Mouse (Mus musculus): ENCODE measurements around the gene Slc45a3. TPM values are rescaled to one million over a fixed set of nuclear protein-coding genes. Genes with fewer than 3 reads are reported as not detected.
A peak's percentile ranks its signal among the peaks of the same experiment; 100 is the strongest.

Slc45a3 gene
- polyA plus RNA-seq, 1 experiment from 2014 or later, result 5.9 TPM

DNA sequence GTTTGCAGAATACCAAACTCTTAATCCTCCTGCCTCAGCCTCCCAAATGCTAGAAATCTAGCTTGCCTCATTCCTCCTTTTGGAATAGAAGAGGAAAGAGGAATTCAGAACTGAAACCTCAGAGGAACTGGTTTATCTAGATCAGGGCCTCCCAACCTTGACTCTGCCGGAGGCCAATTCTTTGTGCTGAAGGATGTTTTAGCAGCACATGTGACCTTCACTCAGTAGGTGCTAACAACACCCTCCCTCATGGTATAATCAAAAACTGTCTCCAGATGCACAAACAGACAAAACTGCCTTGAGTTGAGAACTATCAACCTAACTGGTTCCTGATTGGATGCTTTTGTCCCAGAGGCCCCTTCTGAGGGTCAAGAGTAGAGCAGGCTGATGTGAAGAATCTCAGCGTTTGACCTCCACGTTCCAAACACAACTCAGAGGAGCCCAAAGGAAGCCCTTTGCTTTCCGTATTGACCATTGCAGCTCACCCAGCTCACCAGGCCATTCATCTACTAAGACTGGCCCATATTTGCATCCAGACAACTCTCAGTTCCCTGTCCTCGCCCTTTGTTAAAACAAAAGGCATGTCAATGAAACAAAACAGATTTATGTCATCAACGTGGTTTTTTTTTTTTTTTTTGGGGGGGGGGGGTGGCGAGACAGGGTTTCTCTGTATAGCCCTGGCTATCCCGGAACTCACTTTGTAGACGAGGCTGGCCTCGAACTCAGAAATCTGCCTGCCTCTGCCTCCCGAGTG, 16.1 kb upstream of the Slc45a3 start:
- H3K9me3 ChIP-seq, result no peaks in the 10 kb centered on the region
- no peaks in the 10 kb centered on the region for H3K27me3 ChIP-seq
- 85% methylated on average over 11 of the region's 11 CpGs for WGBS
- ATAC-seq (ENCODE audit: low read depth), result no peak
- H3K27ac ChIP-seq (replicated peaks), result no peak overlapping the region
- H3K36me3 ChIP-seq, result no peaks in the 10 kb centered on the region
- H3K9ac ChIP-seq, result no peak overlapping the region
- H3K4me3 ChIP-seq, result no peak overlapping the region
- no peak overlapping the region for H3K4me2 ChIP-seq
- peaks cover 13% of the 10 kb centered on the region; the same call in 1 of the 2 replicates for H3K4me1 ChIP-seq (replicated peaks)

DNA sequence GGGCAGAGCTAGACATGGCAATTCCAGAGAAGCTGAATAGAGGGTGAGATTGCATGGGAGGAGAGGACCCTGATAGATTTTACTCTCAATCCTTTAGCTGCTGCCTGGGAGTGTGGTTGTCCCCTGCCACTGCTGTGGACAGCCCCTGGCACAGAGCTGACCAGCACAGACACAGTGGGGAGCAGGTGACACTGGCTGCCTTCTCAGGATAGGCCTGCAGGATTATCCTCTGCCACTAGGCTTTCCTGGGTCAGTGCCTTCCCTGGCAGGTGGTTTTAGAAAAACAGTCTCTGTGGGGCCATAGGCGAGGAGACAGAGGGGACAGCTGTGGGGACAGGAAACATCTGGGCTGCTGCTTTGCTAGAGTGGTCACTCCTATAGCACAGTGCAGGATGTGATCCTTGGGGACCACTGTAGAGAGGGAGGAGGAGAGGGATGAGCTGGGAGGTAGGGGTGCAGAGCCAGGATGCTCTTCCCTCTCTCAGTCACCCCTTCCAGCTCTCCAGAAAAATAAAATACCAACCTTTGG, 14.7 kb upstream of the Slc45a3 start:
- Histone ChIP-seq H3K9ac (peak overlapping the region; percentile 17; the same call in 1 of the 2 replicates), H3K27ac (replicated peaks) (no peak overlapping the region), H3K4me1 (replicated peaks) (peaks cover 10% of the 10 kb centered on the region; the same call in 1 of the 2 replicates), H3K36me3 (no peaks in the 10 kb centered on the region), H3K4me3 (no peak overlapping the region), H3K4me2 (no peak overlapping the region), H3K9me3 (no peaks in the 10 kb centered on the region), H3K27me3 (no peaks in the 10 kb centered on the region)
- 38% methylated on average over 1 of the region's 1 CpGs for WGBS
- ATAC-seq (ENCODE audit: low read depth), result no peak

DNA sequence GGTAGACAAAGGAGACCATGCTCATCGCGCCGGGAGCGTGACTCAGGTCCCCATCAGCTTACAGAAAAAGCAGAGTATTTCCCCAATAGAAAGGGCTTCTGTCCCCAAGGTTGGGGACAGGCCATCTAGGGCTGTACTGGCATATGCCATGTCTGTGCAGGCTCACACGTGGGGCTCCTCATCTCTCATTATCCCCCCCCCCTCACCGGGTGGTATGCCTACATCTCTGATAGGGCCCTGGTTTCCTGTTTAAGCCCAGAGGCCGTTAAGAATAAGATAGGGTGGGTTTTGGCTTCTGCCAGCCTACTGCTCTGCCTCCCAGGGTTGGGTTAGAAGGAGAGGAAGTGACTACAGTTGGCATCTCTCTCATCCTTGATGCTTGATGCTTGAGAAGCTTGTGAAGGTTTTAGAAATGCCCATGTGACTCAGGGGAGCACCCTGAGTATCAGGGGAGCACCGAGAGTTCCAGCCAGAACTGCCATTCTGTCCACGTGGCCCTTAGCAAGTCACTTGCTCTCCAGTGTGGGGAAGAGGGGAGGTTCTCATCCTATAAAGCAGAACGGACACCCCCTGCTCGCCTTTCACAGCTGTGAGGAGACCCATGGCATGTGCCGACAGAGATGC, 8.4 kb upstream of the Slc45a3 start:
- Histone ChIP-seq H3K27me3 (no peaks in the 10 kb centered on the region), H3K36me3 (no peaks in the 10 kb centered on the region), H3K27ac (replicated peaks) (no peak overlapping the region), H3K4me3 (no peak overlapping the region), H3K4me1 (replicated peaks) (no peaks in the 10 kb centered on the region), H3K9me3 (no peaks in the 10 kb centered on the region), H3K9ac (no peak overlapping the region), H3K4me2 (no peak overlapping the region)
- ATAC-seq (ENCODE audit: low read depth), result no peak
- WGBS, result 84% methylated on average over 12 of the region's 12 CpGs

DNA sequence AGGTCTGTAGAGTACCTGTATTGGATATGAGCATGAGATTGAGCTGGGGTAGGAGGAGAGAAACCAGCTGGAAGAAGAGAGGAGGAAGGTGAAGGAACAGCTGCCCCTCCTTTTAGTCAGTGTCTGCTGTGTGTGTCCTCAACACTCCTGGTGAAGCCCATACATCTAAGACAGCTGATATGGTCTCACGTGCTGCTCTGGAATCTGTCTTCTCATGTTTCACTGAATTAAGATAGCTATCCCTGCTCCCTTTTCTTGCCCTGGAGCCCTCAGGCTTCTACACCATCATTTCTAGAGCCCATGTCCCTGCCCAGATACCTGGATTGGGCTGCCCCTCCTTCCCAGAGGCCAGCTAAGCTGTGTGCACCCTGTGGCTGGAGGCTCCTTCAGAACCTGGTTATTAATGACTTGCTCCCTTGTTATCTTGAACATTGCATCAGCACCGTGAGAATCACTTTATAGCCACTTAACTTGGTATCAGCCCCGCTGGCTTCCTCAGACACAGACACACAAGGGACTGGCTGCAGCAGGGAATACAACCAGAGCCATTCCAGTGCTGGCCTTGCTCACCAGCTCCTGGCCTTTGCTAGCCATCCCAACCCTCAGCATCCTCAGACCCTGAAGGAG, 7.5 kb upstream of the Slc45a3 start:
- H3K9ac ChIP-seq, result no peak overlapping the region
- no peaks in the 10 kb centered on the region for H3K9me3 ChIP-seq
- H3K4me2 ChIP-seq, result no peak overlapping the region
- 31% methylated on average over 3 of the region's 3 CpGs for WGBS
- H3K27me3 ChIP-seq, result no peaks in the 10 kb centered on the region
- no peak overlapping the region for H3K27ac ChIP-seq (replicated peaks)
- H3K4me1 ChIP-seq (replicated peaks), result no peaks in the 10 kb centered on the region
- no peak for ATAC-seq (ENCODE audit: low read depth)
- H3K36me3 ChIP-seq, result no peaks in the 10 kb centered on the region
- no peak overlapping the region for H3K4me3 ChIP-seq

DNA sequence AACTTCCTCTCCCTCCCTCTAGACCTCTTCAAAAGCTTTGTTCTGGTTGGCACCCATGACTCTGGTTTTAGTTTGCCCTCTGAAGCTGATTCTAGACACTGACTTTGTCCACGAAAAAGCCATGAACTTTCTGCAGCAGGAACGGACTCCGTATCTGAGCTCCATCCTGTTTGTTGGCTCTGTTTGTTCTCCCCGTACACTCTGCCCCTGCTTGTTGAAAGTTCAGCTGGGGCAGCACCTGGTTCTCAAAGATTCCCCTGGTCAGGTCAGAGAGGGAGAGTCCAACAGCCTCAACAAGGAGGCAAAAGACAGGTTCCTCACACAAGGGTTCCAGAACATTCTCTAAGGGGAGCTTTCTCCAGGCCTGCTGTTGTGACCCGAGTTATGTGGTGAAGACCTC, 5.4 kb upstream of the Slc45a3 start:
- peaks cover 3% of the 10 kb centered on the region; the same call in 1 of the 2 replicates for H3K4me1 ChIP-seq (replicated peaks)
- H3K27me3 ChIP-seq, result peaks cover 14% of the 10 kb centered on the region
- no peaks in the 10 kb centered on the region for H3K36me3 ChIP-seq
- H3K4me3 ChIP-seq, result no peak overlapping the region
- no peaks in the 10 kb centered on the region for H3K9me3 ChIP-seq
- H3K4me2 ChIP-seq, result no peak overlapping the region
- H3K27ac ChIP-seq (replicated peaks), result no peak overlapping the region
- 81% methylated on average over 5 of the region's 5 CpGs for WGBS
- ATAC-seq (ENCODE audit: low read depth), result no peak
- no peak overlapping the region for H3K9ac ChIP-seq

DNA sequence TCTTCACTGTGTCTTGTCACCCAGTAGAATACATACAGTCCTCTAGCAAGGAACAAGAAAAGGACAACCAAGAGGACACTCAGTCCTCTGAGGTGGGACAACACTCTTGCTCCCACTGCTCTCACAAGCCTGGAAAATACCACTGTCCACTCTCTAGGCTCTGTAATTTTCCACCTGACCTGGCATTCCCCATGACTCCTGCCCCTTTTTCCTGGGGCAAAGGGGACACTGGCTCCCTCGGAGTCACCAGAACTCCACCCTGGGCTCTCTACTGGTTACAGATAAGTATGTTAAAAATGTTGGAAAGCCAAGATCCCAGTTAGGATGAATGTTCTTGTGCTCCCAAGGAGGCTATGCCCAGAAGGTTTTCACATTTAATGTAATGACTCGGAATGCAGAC, 1.8 kb upstream of the Slc45a3 start:
- Histone ChIP-seq H3K4me1 (replicated peaks) (peaks cover 28% of the 10 kb centered on the region), H3K4me3 (no peak overlapping the region), H3K9me3 (no peaks in the 10 kb centered on the region), H3K36me3 (no peaks in the 10 kb centered on the region), H3K4me2 (no peak overlapping the region), H3K9ac (0 out of 2 replicates have a peak overlapping the region, but pooled peaks have one; percentile 34), H3K27ac (replicated peaks) (0 out of 2 replicates have a peak overlapping the region, but pooled peaks have one; percentile 13), H3K27me3 (peaks cover 34% of the 10 kb centered on the region)
- WGBS, result 54% methylated on average over 2 of the region's 2 CpGs
- ATAC-seq (ENCODE audit: low read depth), result no peak

DNA sequence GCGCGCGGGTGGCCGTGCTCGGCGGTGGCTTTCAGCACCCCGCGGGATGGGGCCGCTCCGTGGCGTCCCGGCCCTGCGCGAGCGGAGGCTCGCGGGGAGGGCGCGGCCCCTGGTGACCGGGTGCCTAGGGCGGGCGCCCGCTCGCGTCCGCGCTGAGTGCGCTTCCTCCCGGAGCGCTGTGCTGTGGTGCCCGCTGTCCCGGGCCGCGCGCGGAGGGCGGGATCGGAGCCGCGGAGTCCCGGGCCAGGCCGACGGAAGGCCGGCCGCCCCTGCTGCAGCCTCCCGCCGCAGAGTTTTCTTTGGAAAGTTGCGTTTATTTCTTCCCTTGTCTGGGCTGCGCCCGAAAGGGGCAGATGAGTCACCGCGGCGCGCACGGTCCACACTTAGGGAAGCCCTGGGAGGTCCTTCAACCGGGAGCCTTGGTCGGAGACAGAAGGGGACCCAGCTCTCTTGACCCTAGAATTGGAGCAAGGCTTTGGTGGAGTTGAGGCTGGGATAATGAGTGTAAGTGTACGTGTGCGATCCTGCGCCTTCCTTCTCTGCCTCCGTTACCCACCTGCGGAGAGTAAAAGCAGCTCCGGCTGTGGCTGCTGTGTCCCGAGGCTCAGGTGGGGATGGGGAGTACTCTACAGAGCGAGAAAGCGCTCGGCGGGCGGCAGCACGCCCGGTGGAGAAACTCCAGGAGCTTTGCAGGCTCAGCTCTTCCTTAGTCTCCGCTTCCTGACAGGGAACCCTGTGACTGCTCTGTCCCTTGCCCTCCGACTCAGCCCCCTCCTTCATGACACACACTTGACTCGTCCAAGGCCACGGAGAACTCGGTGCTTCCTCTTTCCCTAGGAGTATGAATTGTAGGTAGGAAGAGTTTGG, 551 bp downstream of the Slc45a3 start:
- Histone ChIP-seq H3K4me3 (peak overlapping the region; percentile 86), H3K4me2 (peak overlapping the region; percentile 99), H3K27ac (replicated peaks) (no peak overlapping the region), H3K27me3 (peaks cover 34% of the 10 kb centered on the region), H3K36me3 (no peaks in the 10 kb centered on the region), H3K9me3 (no peaks in the 10 kb centered on the region), H3K4me1 (replicated peaks) (peaks cover 40% of the 10 kb centered on the region), H3K9ac (peak overlapping the region; percentile 82)
- ATAC-seq (ENCODE audit: low read depth), result peak; percentile 79
- under 1% methylated on average over 64 of the region's 76 CpGs for WGBS

DNA sequence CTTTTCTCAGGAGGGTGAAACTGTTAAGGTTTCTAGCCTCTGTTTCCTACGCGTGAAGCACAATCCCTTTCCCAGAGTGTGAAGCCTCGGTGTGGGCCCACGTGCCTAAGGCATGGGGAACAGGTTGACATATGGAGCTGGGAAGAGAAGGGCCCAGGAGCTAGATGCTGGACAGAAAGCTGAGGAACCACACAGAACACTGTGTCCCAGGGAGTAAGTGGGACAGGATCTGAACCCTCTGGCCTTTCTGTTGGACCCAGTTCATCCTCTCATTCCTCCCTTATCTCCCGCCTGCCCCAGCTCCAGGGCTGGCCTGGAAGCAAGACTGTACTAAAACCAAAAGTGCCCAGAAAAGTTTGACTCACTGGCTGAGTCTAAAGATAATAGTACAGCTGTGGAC, 1.3 kb downstream of the Slc45a3 start:
- H3K4me2 ChIP-seq, result peak overlapping the region; percentile 99
- peak overlapping the region; percentile 86 for H3K4me3 ChIP-seq
- peaks cover 48% of the 10 kb centered on the region for H3K4me1 ChIP-seq (replicated peaks)
- 35% methylated on average over 5 of the region's 5 CpGs for WGBS
- H3K27me3 ChIP-seq, result peaks cover 34% of the 10 kb centered on the region
- ATAC-seq (ENCODE audit: low read depth), result no peak
- H3K36me3 ChIP-seq, result no peaks in the 10 kb centered on the region
- no peaks in the 10 kb centered on the region for H3K9me3 ChIP-seq
- H3K27ac ChIP-seq (replicated peaks), result no peak overlapping the region
- H3K9ac ChIP-seq, result no peak overlapping the region; the same call in 1 of the 2 replicates

DNA sequence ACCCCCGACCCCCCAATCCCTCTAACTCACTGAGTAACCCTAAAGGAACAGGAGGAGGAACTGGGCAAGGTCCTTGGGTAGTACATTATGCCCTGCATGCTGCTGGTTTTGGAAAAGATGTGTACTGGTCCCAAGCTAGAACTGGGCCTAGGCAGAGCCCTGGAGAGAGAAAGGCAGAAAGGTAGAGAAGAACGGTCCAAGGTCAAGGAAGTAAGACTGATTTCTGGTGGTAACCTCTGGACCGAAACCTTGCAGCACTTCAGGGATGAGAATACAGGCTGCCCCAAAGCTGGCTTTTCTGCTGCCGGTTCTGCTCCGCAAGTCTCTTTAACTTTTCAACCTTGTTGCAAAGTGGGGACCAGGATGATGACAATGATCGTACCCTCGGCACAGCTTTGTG, 1.8 kb downstream of the Slc45a3 start:
- no peaks in the 10 kb centered on the region for H3K36me3 ChIP-seq
- H3K27ac ChIP-seq (replicated peaks), result no peak overlapping the region
- 80% methylated on average over 7 of the region's 7 CpGs for WGBS
- no peak overlapping the region for H3K9ac ChIP-seq
- peaks cover 34% of the 10 kb centered on the region for H3K27me3 ChIP-seq
- no peaks in the 10 kb centered on the region for H3K9me3 ChIP-seq
- H3K4me3 ChIP-seq, result no peak overlapping the region
- peaks cover 49% of the 10 kb centered on the region for H3K4me1 ChIP-seq (replicated peaks)
- peak overlapping the region; percentile 99 for H3K4me2 ChIP-seq
- ATAC-seq (ENCODE audit: low read depth), result no peak

DNA sequence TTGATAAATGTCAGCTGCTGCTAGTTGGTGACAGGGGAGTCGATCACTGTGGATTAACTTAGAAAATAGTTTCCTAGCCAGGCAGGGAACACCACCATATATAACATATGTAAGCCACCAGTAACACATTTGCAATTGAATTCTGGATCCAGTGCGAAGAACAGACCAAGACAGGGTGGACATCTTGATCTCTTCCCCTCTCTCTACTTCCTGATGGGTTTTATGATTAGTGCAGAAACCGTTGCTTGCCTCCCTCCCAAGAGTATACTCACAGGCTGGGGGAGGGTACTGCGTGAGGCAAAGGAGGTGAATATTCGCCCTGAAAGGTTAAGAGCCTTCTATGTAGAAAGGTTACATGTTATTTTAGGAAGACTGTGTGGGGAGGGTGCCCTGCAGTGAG, 3.1 kb downstream of the Slc45a3 start:
- H3K36me3 ChIP-seq, result no peaks in the 10 kb centered on the region
- no peak overlapping the region for H3K27ac ChIP-seq (replicated peaks)
- no peak overlapping the region for H3K4me3 ChIP-seq
- 0 out of 2 replicates have a peak overlapping the region, but pooled peaks have one; percentile 5 for H3K4me2 ChIP-seq
- H3K9me3 ChIP-seq, result no peaks in the 10 kb centered on the region
- H3K27me3 ChIP-seq, result peaks cover 34% of the 10 kb centered on the region
- no peak overlapping the region for H3K9ac ChIP-seq
- H3K4me1 ChIP-seq (replicated peaks), result peaks cover 55% of the 10 kb centered on the region
- WGBS, result 48% methylated on average over 5 of the region's 5 CpGs
- no peak for ATAC-seq (ENCODE audit: low read depth)

DNA sequence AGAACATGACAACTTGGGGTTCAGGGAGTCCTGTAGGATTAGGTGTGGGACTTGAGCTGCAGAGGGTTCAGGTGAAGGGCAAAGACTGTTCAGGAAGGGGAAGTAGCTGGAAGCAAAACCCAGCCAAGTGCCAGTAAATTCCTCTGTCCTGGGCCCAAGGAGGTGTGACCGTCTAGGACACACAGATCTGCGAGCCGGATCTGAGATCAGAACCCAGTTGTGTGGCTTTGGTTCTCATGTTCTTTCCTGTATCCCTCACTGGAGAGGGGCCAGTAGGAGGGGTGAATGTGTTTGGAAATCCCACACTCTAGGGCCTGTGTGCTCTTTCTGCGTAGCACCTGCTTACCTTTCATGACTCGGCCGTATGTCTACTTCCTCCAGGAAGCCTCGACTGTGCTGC, 4.6 kb downstream of the Slc45a3 start:
- H3K4me2 ChIP-seq, result no peak overlapping the region

More for the DNA sequence above, 4.6 kb downstream of the Slc45a3 start:
- ATAC-seq (ENCODE audit: low read depth), result no peak
- no peak overlapping the region for H3K4me3 ChIP-seq
- H3K9ac ChIP-seq, result no peak overlapping the region
- no peaks in the 10 kb centered on the region for H3K36me3 ChIP-seq
- H3K27me3 ChIP-seq, result peaks cover 21% of the 10 kb centered on the region
- WGBS, result 82% methylated on average over 7 of the region's 7 CpGs
- no peak overlapping the region for H3K27ac ChIP-seq (replicated peaks)
- peaks cover 67% of the 10 kb centered on the region for H3K4me1 ChIP-seq (replicated peaks)
- H3K9me3 ChIP-seq, result no peaks in the 10 kb centered on the region

Data from neural tube, embryonic 13.5 days (tissue).